Mouse (Mus musculus): ENCODE data around the gene Gm156.
"Not testable (repeated sequence)": the region's sequence is repeated elsewhere in the genome, so short reads cannot be mapped to it uniquely, and the experiment has no call there.

Gene Gm156

GRCm38 (mm10) chr6:129784170-129784569, at the start of gene Gm156:
Gene Gm156 (minus strand): TSS chr6:129784270.
- not testable (repeated sequence) for DNase-seq (ENCODE audit: low read depth, low spot score)

- no peak for DNase-seq (ENCODE audit: low read depth, low spot score)
Observed at GRCm38 (mm10) chr6:129825559-129825958, 41.5 kb upstream of the Gm156 start.

- DNase-seq (ENCODE audit: low read depth, low spot score), result no peak
Observed at GRCm38 (mm10) chr6:129824004-129824403, 39.9 kb upstream of the Gm156 start.

GRCm38 (mm10) chr6:129817731-129818130, 33.7 kb upstream of the Gm156 start:
- no peak for DNase-seq (ENCODE audit: low read depth, low spot score)

GRCm38 (mm10) chr6:129747654-129748032, 36.4 kb downstream of the Gm156 start:
- DNase-seq (ENCODE audit: low read depth, low spot score), result peak; percentile 51

GRCm38 (mm10) chr6:129747016-129747653, 36.9 kb downstream of the Gm156 start:
- peak; percentile 78 for DNase-seq (ENCODE audit: low read depth, low spot score)

- peak; percentile 7 for DNase-seq (ENCODE audit: low read depth, low spot score)
Observed at GRCm38 (mm10) chr6:129746151-129746550, 37.9 kb downstream of the Gm156 start.

- no peak for DNase-seq (ENCODE audit: low read depth, low spot score)
Observed at GRCm38 (mm10) chr6:129740069-129740721, 43.9 kb downstream of the Gm156 start, which contains the start of gene Klri2. Gene Klri2 (minus strand): TSS chr6:129740484.

GRCm38 (mm10) chr6:129736414-129736813, 47.7 kb downstream of the Gm156 start:
- DNase-seq (ENCODE audit: low read depth, low spot score), result no peak

GRCm38 (mm10) chr6:129727237-129727636, 56.8 kb downstream of the Gm156 start:
- no peak for DNase-seq (ENCODE audit: low read depth, low spot score)

GRCm38 (mm10) chr6:129721390-129721789, 62.7 kb downstream of the Gm156 start:
- DNase-seq (ENCODE audit: low read depth, low spot score), result no peak

GRCm38 (mm10) chr6:129720487-129720886, 63.6 kb downstream of the Gm156 start:
- DNase-seq (ENCODE audit: low read depth, low spot score), result no peak

GRCm38 (mm10) chr6:129717032-129717431, 67.0 kb downstream of the Gm156 start, which contains the start of gene Klri1:
Gene Klri1 (minus strand): TSS chr6:129717132.
- DNase-seq (ENCODE audit: low read depth, low spot score), result no peak

All from CD4-positive helper T cell, adult 2 months (primary cell).